Mouse (Mus musculus) activated CD4-positive, CD25-positive, alpha-beta regulatory T cell, adult 4 months (primary cell): ENCODE measurements around the gene Grm4. TPM values are rescaled to one million over a fixed set of nuclear protein-coding genes. Genes with fewer than 3 reads are reported as not detected.

Experiments used
- ATAC-seq: one replicate; pipeline ENCODE4 v1.8.0; 2017
- polyA plus RNA-seq, 2 experiments: library from polyadenylated mRNA; unstranded; fragments of 100-300 nt; shearing (Covaris generic); gene quantifications; one replicate each; pipeline ENCODE4 v1.2.1; 2017

The Grm4 gene
- under 1 TPM in 1 of 2 experiments, not detected in 1; 0.18 TPM for polyA plus RNA-seq

- ATAC-seq, result no peak
These were observed at the start of gene Grm4 for GRCm38 (mm10) chr17:27521303-27521702. TSS of gene Grm4 (minus strand) at chr17:27521403.

GRCm38 (mm10) chr17:27568228-27568627 lies 47.0 kb upstream of the Grm4 start:
- no peak for ATAC-seq

GRCm38 (mm10) chr17:27565942-27566267 lies 44.7 kb upstream of the Grm4 start:
- ATAC-seq, result peak; percentile 34

GRCm38 (mm10) chr17:27565163-27565941 lies 44.1 kb upstream of the Grm4 start, which contains the start of gene AI413582:
TSS of gene AI413582 (minus strand) at chr17:27565756.
- ATAC-seq, result peak; percentile 93

- peak; percentile 5 for ATAC-seq
These were observed 43.4 kb upstream of the Grm4 start for GRCm38 (mm10) chr17:27564391-27565162.

- ATAC-seq, result no peak
These were observed 42.6 kb upstream of the Grm4 start for GRCm38 (mm10) chr17:27563771-27564244.

GRCm38 (mm10) chr17:27561809-27562526 lies 40.8 kb upstream of the Grm4 start:
- ATAC-seq, result no peak

GRCm38 (mm10) chr17:27560926-27561480 lies 39.8 kb upstream of the Grm4 start:
- ATAC-seq, result no peak

- no peak for ATAC-seq
These were observed 38.4 kb upstream of the Grm4 start for GRCm38 (mm10) chr17:27559596-27559995.

- ATAC-seq, result no peak
These were observed 37.6 kb upstream of the Grm4 start for GRCm38 (mm10) chr17:27558845-27559244.

GRCm38 (mm10) chr17:27557927-27558661 lies 36.9 kb upstream of the Grm4 start:
- ATAC-seq, result no peak

GRCm38 (mm10) chr17:27557181-27557926 lies 36.2 kb upstream of the Grm4 start:
- ATAC-seq, result peak; percentile 22

GRCm38 (mm10) chr17:27556315-27557011 lies 35.3 kb upstream of the Grm4 start, which contains the start of gene Hmga1:
TSS of gene Hmga1 (plus strand) at chr17:27556497.
- ATAC-seq, result peak; percentile 69

- ATAC-seq, result peak; percentile 21
These were observed 34.4 kb upstream of the Grm4 start for GRCm38 (mm10) chr17:27555512-27556172.

GRCm38 (mm10) chr17:27555075-27555511 lies 33.9 kb upstream of the Grm4 start:
- no peak for ATAC-seq

- ATAC-seq, result no peak
These were observed 33.1 kb upstream of the Grm4 start for GRCm38 (mm10) chr17:27554062-27554960.

- no peak for ATAC-seq
These were observed 31.3 kb upstream of the Grm4 start for GRCm38 (mm10) chr17:27552215-27553201.
